19 mouse cellular contexts compared by ENCODE assay signal in genomic region chr1:58365829-58366228, GRCm38 (mm10).
"Had no signal": no experiment of that assay in that cellular context is flagged by ENCODE, and none has a peak within 500 bp of the region (broad histone marks: within the 10 kb centered on the region; RNA-seq: fewer than 3 reads in every experiment).

No protein-coding gene starts in this region.

- H3K36me3 ChIP-seq: midbrain, embryonic 10.5 days; midbrain, embryonic 12.5 days; neural tube, embryonic 13.5 days; neural tube, embryonic 15.5 days had no signal

- ATAC-seq: liver, postnatal 0 days; midbrain, embryonic 16.5 days had no signal

- H3K27ac ChIP-seq: midbrain, embryonic 10.5 days; midbrain, embryonic 12.5 days; neural tube, embryonic 13.5 days; neural tube, embryonic 15.5 days had no signal

- DNase-seq: liver, postnatal 0 days; lung, embryonic 14.5 days; lung, postnatal 10 days; lung, postnatal 4 days; midbrain, embryonic 14.5 days; retina, postnatal 1 day; right cerebral cortex, adult 18-20 months; right cerebral cortex, postnatal 25 days; right cerebral cortex, postnatal 4 days; spleen, adult 18-20 months; thymus, adult 2 months; thymus, postnatal 25 days; thymus, postnatal 4 days had no signal

- H3K4me1 ChIP-seq: midbrain, embryonic 12.5 days; neural tube, embryonic 13.5 days; neural tube, embryonic 15.5 days had no signal

- H3K27me3 ChIP-seq: midbrain, embryonic 12.5 days; neural tube, embryonic 13.5 days; neural tube, embryonic 15.5 days had no signal

- H3K9me3 ChIP-seq: midbrain, embryonic 12.5 days; neural tube, embryonic 13.5 days; neural tube, embryonic 15.5 days had no signal

- H3K4me3 ChIP-seq: midbrain, embryonic 10.5 days; midbrain, embryonic 12.5 days; myocyte; neural tube, embryonic 13.5 days; neural tube, embryonic 15.5 days had no signal

- H3K9ac ChIP-seq: liver, postnatal 0 days; lung, embryonic 14.5 days; midbrain, embryonic 12.5 days; neural tube, embryonic 13.5 days; neural tube, embryonic 15.5 days had no signal
